10 mouse cellular contexts compared by ENCODE assay signal in the genomic region with DNA sequence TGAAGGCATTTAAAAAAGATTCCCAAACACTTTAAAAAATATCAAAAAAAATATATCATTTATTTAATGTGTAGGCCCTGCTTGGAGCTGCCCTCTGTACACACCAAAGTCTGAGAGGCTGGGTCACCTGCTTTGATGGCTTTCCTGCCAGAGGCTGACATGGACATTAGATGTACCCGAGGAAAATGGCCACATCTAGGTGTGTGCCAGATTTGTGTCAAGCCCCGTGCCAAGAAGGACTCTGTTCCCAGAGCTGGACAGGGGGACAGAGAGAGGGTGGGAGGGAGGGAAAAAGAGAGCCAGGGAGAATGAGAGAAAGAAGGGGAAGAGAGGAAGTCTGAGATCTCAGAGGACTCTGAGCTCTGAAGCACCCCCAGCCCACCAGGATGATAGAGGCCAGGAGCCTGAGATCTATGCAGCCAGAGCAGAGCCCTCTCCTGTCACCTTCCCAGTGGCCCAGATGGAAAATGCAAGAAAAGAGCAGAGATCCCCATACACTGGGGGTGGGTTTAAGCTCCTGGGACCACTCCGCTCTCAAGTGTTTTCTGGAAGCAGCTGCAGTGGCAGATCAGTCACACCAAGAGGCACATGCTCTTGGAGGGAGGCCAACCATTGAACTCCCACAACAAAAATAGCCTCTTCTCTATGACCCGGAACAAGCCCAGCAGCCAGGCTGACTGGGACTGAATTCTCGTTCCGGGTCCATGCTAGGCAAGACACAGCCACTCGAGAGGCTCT. TPM values are rescaled to one million over a fixed set of nuclear protein-coding genes. Genes with fewer than 3 reads are reported as not detected.
A peak's percentile ranks its signal among the peaks of the same experiment; 100 is the strongest.
DNase-seq lines count a peak whose midpoint lies in the region; TF ChIP-seq lines count a peak whose summit lies in the region.
"Had no signal": no experiment of that assay in that cellular context is flagged by ENCODE, and none has a peak within 500 bp of the region (broad histone marks: within the 10 kb centered on the region; RNA-seq: fewer than 3 reads in every experiment).

No protein-coding gene starts in this region.

- WGBS in olfactory bulb, adult 2 months: 19% methylated on average over 7 of the region's 7 CpGs

- H3K27ac ChIP-seq in olfactory bulb, adult 2 months (ENCODE audit: insufficient read depth, low read depth, low read length): 0 out of 2 replicates have a peak overlapping the region, but pooled peaks have one; percentile 31

- H3K4me1 ChIP-seq in olfactory bulb, adult 2 months (ENCODE audit: control insufficient read depth, insufficient read depth, low read length): peaks cover 24% of the 10 kb centered on the region

- no peak for TF ChIP-seq CTCF in olfactory bulb, adult 2 months (IDR thresholded peaks at IDR 0.05; ENCODE audit: insufficient read depth, low read depth, low read length)

- DNase-seq in adrenal gland, adult 2 months: peak; percentile 76
- no peak for DNase-seq in adrenal gland, adult 8-10 months
- peak; percentile 51 for DNase-seq in cerebellum, adult 11 months
- DNase-seq in gastrocnemius, postnatal 36 days: peak; percentile 49 to 70
- peak; percentile 86 for DNase-seq in kidney, adult 11 months
- peak; percentile 65 to 83 for DNase-seq in left cerebral cortex, postnatal 14 days (ENCODE audit: low spot score in 2 of 2)
- no peak for DNase-seq in embryo, embryonic 9.5 days (ENCODE audit: extremely low spot score)

- intact Hi-C loops in gastrocnemius, postnatal 36 days (cut with DNase I): no loop called here
- intact Hi-C loops in left cerebral cortex, postnatal 14 days (cut with DNase I): no loop called here

- no peak for TF ChIP-seq POLR2A in olfactory bulb, adult 2 months (IDR thresholded peaks at IDR 0.05; ENCODE audit: insufficient read depth, low read depth, low read length)

- no peak overlapping the region for H3K4me3 ChIP-seq in olfactory bulb, adult 2 months (ENCODE audit: insufficient read depth, low read depth, low read length)
- H3K4me3 ChIP-seq: megakaryocyte, embryonic 14.5 days had no signal

RNA-seq across cellular contexts. Expression of gene Slc25a34, which starts 19.7 kb away (rescaled TPM):
- total RNA-seq in adrenal gland, adult 2 months (2021): 10 to 100 TPM in 1 of 2 experiments, 1 to 10 TPM in 1; 9.2 to 14.2 TPM
- 4.3 and 5.7 TPM in 2 replicates for polyA plus RNA-seq in adrenal gland, adult 2 months (2012; rRNA removed)
- 1 to 10 TPM; 1.3 to 5.1 (median 2.6) TPM for total RNA-seq in adrenal gland, adult 8-10 months (2022)
- total RNA-seq in gastrocnemius, postnatal 36 days (2021): 10 to 100 TPM; 10.3 to 26.0 TPM
- total RNA-seq in left cerebral cortex, postnatal 14 days (2021): 1 to 10 TPM; 2.7 to 2.9 TPM
- not detected in 2 replicates for polyA plus RNA-seq in olfactory bulb, adult 2 months (2012; ENCODE audit: insufficient read depth, insufficient read length, low replicate concordance, missing spikeins)

RNA-seq across cellular contexts. Expression of gene Plekhm2, which starts 21.4 kb away (rescaled TPM):
- total RNA-seq in adrenal gland, adult 2 months (2021): 10 to 100 TPM; 47.8 to 73.2 TPM
- polyA plus RNA-seq in adrenal gland, adult 2 months (2012; rRNA removed): 63.1 and 63.4 TPM in 2 replicates
- 10 to 100 TPM; 64.3 to 87.0 (median 76.1) TPM for total RNA-seq in adrenal gland, adult 8-10 months (2022)
- 10 to 100 TPM; 23.6 to 30.5 TPM for total RNA-seq in gastrocnemius, postnatal 36 days (2021)
- total RNA-seq in left cerebral cortex, postnatal 14 days (2021): 10 to 100 TPM; 57.6 to 57.9 TPM
- not detected in 2 replicates for polyA plus RNA-seq in olfactory bulb, adult 2 months (2012; ENCODE audit: insufficient read depth, insufficient read length, low replicate concordance, missing spikeins)

RNA-seq across cellular contexts. Expression of gene Tmem82, which starts 24.9 kb away (rescaled TPM):
- total RNA-seq in adrenal gland, adult 2 months (2021): 1 to 10 TPM in 1 of 2 experiments, under 1 TPM in 1; 0.93 to 1.6 TPM
- 2.8 TPM in 2 replicates for polyA plus RNA-seq in adrenal gland, adult 2 months (2012; rRNA removed)
- 1 to 10 TPM; 1.1 to 2.7 (median 2.1) TPM for total RNA-seq in adrenal gland, adult 8-10 months (2022)
- total RNA-seq in gastrocnemius, postnatal 36 days (2021): 1 to 10 TPM in 1 of 2 experiments, under 1 TPM in 1; 0.62 to 1.4 TPM
- under 1 TPM; 0.76 to 0.97 TPM for total RNA-seq in left cerebral cortex, postnatal 14 days (2021)
- not detected in 2 replicates for polyA plus RNA-seq in olfactory bulb, adult 2 months (2012; ENCODE audit: insufficient read depth, insufficient read length, low replicate concordance, missing spikeins)

RNA-seq across cellular contexts. Expression of gene Fblim1, which starts 37.4 kb away (rescaled TPM):
- 10 to 100 TPM in 1 of 2 experiments, 1 to 10 TPM in 1; 9.0 to 23.0 TPM for total RNA-seq in adrenal gland, adult 2 months (2021)
- 10.4 and 12.8 TPM in 2 replicates for polyA plus RNA-seq in adrenal gland, adult 2 months (2012; rRNA removed)
- total RNA-seq in adrenal gland, adult 8-10 months (2022): 10 to 100 TPM; 10.2 to 21.0 (median 17.6) TPM
- total RNA-seq in gastrocnemius, postnatal 36 days (2021): under 1 TPM; 0.64 to 0.84 TPM
- 1 to 10 TPM; 1.2 to 1.3 TPM for total RNA-seq in left cerebral cortex, postnatal 14 days (2021)
- polyA plus RNA-seq in olfactory bulb, adult 2 months (2012; ENCODE audit: insufficient read depth, insufficient read length, low replicate concordance, missing spikeins): not detected in 2 replicates
- total RNA-seq: common myeloid progenitor, adult 5-6 weeks had no signal

RNA-seq across cellular contexts. Expression of gene Rsc1a1, which starts 42.1 kb away (rescaled TPM):
- total RNA-seq in adrenal gland, adult 2 months (2021): not detected
- polyA plus RNA-seq in adrenal gland, adult 2 months (2012; rRNA removed): 4.3 and 6.8 TPM in 2 replicates
- 1 to 10 TPM in 1 of 4 experiments, not detected in 3; 3.7 TPM for total RNA-seq in adrenal gland, adult 8-10 months (2022)
- total RNA-seq in gastrocnemius, postnatal 36 days (2021): 1 to 10 TPM; 5.2 to 9.3 TPM
- not detected for total RNA-seq in left cerebral cortex, postnatal 14 days (2021)
- not detected in 2 replicates for polyA plus RNA-seq in olfactory bulb, adult 2 months (2012; ENCODE audit: insufficient read depth, insufficient read length, low replicate concordance, missing spikeins)

Comparison
In these comparisons a context has a peak if more than half of its experiments do, and no peak if none do; other contexts are left out.
1. DNase-seq: peak in adrenal gland, adult 2 months (single experiment), cerebellum, adult 11 months (single experiment), gastrocnemius, postnatal 36 days (2 of 2), kidney, adult 11 months (single experiment) and left cerebral cortex, postnatal 14 days (2 of 2); none in adrenal gland, adult 8-10 months (single experiment) and embryo, embryonic 9.5 days (single experiment).